Mouse (Mus musculus) ES-Bruce4 (cell line): Measurements from ENCODE around the gene Zfp715.

Experiments used
- CTCF ChIP-seq: IDR thresholded peaks from one replicate; pipeline ENCODE4 v1.8.1; 2011; ENCODE audit warnings: low read depth, low read length
- EP300 ChIP-seq: IDR thresholded peaks from 2 replicates; pipeline ENCODE4 v1.6.1; 2011; ENCODE audit warnings: low read depth, low read length; ENCODE audit not compliant: insufficient read depth
- POLR2A ChIP-seq: IDR thresholded peaks from one replicate; pipeline ENCODE4 v1.8.1; 2011; ENCODE audit warnings: low read length; ENCODE audit not compliant: insufficient read depth

DNA sequence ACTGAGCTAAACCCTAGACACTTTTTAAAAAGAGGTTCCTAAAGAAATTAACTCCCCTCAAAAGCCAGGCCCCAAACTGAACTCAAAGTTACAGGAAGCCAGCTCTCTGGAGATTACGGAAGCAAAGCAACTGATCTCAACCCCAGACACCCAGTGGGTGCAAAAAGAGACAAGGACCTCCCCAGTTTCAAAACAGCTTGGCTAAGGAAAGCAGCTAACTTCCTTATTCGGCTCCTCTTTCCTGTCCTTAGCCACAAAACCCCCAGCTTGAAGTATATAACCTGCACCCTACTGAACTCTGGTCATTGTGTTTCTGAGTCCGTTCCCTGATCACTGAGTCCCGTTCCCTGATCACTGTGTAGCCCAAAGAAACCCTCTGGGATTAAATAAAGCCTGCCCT, 40.0 kb upstream of the Zfp715 start:
- TF ChIP-seq CTCF (no peak), EP300 (no peak), POLR2A (no peak)
